In genomic region chrX:70791796-70792195, GRCm38 (mm10) we compare ENCODE assay signal across 22 mouse cellular contexts.
A peak's percentile ranks its signal among the peaks of the same experiment; 100 is the strongest.
DNase-seq lines count a peak whose midpoint lies in the region; ATAC-seq and TF ChIP-seq lines count a peak whose summit lies in the region.
"Had no signal": no experiment of that assay in that cellular context is flagged by ENCODE, and none has a peak within 500 bp of the region (broad histone marks: within the 10 kb centered on the region; RNA-seq: fewer than 3 reads in every experiment).

No protein-coding gene starts in this region.

- no peak for TF ChIP-seq POLR2A in liver, adult 2 months (IDR thresholded peaks at IDR 0.05; ENCODE audit: extremely low read depth, insufficient read depth, low read length)

- H3K4me2 ChIP-seq in liver, embryonic 11.5 days: no peak overlapping the region
- H3K4me2 ChIP-seq: embryonic facial prominence, embryonic 12.5 days; hindbrain, embryonic 14.5 days; limb, embryonic 15.5 days; midbrain, embryonic 13.5 days had no signal

- H3K4me3 ChIP-seq in liver, adult 2 months (ENCODE audit: insufficient read depth, low read depth, low read length): no peak overlapping the region
- H3K4me3 ChIP-seq in liver, embryonic 11.5 days (ENCODE audit: low read depth, low read length): no peak overlapping the region
- H3K4me3 ChIP-seq: embryonic facial prominence, embryonic 12.5 days; layer of hippocampus, adult 2 months; limb, embryonic 15.5 days; midbrain, embryonic 13.5 days; myocyte had no signal

- peak; percentile 44 to 58 for DNase-seq in cerebellum, postnatal 14 days
- DNase-seq in cerebellum, adult 11-12 months: no peak
- peak; percentile 47 for DNase-seq in liver, adult 2 months (ENCODE audit: extremely low read depth, low read depth, low spot score)
- DNase-seq in liver, embryonic 11.5 days (ENCODE audit: low spot score): no peak
- DNase-seq in adipocyte (ENCODE audit: low spot score): peak; percentile 74
- DNase-seq in adrenal gland, postnatal 36 days: peak; percentile 2 to 48
- no peak for DNase-seq in heart, adult 9 months (ENCODE audit: low spot score in 2 of 2)
- DNase-seq: B cell, adult 2 months; heart, adult 11 months; heart, postnatal 36 days; kidney, adult 8-10 months; kidney, postnatal 14 days; layer of hippocampus, postnatal 36 days; liver, postnatal 0 days; lung, postnatal 14 days; retina, postnatal 1 day had no signal

- ATAC-seq in liver, embryonic 11.5 days (replicated peaks; ENCODE audit: low FRiP score): no peak
- ATAC-seq: liver, postnatal 0 days; midbrain, embryonic 13.5 days had no signal

- H3K79me2 ChIP-seq in liver, adult 2 months (ENCODE audit: control insufficient read depth, insufficient read depth, low read length): no peaks in the 10 kb centered on the region

- H3K4me1 ChIP-seq in liver, adult 2 months (ENCODE audit: control insufficient read depth, insufficient read depth, low read length): peaks cover 3% of the 10 kb centered on the region; the same call in 1 of the 2 replicates
- H3K4me1 ChIP-seq in liver, embryonic 11.5 days (replicated peaks; ENCODE audit: control insufficient read depth, insufficient read depth, low read length): no peaks in the 10 kb centered on the region
- H3K4me1 ChIP-seq: embryonic facial prominence, embryonic 12.5 days; limb, embryonic 15.5 days; midbrain, embryonic 13.5 days had no signal

- no peak for TF ChIP-seq CTCF in liver, adult 2 months (IDR thresholded peaks at IDR 0.05; ENCODE audit: low read depth, low read length)

- H3K27ac ChIP-seq in liver, adult 2 months (replicated peaks; ENCODE audit: insufficient read depth, low read depth, low read length): no peak overlapping the region
- no peak overlapping the region for H3K27ac ChIP-seq in liver, embryonic 11.5 days (ENCODE audit: low read depth, low read length)
- H3K27ac ChIP-seq: embryonic facial prominence, embryonic 12.5 days; hindbrain, embryonic 14.5 days; layer of hippocampus, adult 2 months; limb, embryonic 15.5 days; midbrain, embryonic 13.5 days had no signal

- no peaks in the 10 kb centered on the region for H3K9me3 ChIP-seq in liver, embryonic 11.5 days (ENCODE audit: control insufficient read depth, low read length)
- H3K9me3 ChIP-seq: embryonic facial prominence, embryonic 12.5 days; limb, embryonic 15.5 days; midbrain, embryonic 13.5 days had no signal

- no peaks in the 10 kb centered on the region for H3K36me3 ChIP-seq in liver, adult 2 months (ENCODE audit: control insufficient read depth, insufficient read depth, low read length)
- no peaks in the 10 kb centered on the region for H3K36me3 ChIP-seq in liver, embryonic 11.5 days (ENCODE audit: control insufficient read depth, insufficient read depth, low read length)
- H3K36me3 ChIP-seq: embryonic facial prominence, embryonic 12.5 days; limb, embryonic 15.5 days; midbrain, embryonic 13.5 days had no signal

- no peak overlapping the region for H3K9ac ChIP-seq in liver, adult 2 months (ENCODE audit: low read depth, low read length)
- H3K9ac ChIP-seq in liver, embryonic 11.5 days (ENCODE audit: low read depth, low read length): no peak overlapping the region
- H3K9ac ChIP-seq: embryonic facial prominence, embryonic 12.5 days; hindbrain, embryonic 14.5 days; limb, embryonic 15.5 days; liver, postnatal 0 days; midbrain, embryonic 13.5 days had no signal

- 21% methylated on average over 3 of the region's 3 CpGs for WGBS in liver, adult 2 months
- WGBS in liver, embryonic 11.5 days: 66% methylated on average over 3 of the region's 3 CpGs

- H3K27me3 ChIP-seq in liver, adult 2 months (ENCODE audit: control insufficient read depth, insufficient read depth, low read length): no peaks in the 10 kb centered on the region
- no peaks in the 10 kb centered on the region for H3K27me3 ChIP-seq in liver, embryonic 11.5 days (replicated peaks; ENCODE audit: control insufficient read depth, insufficient read depth, low read length)
- H3K27me3 ChIP-seq: embryonic facial prominence, embryonic 12.5 days; limb, embryonic 15.5 days; midbrain, embryonic 13.5 days had no signal

Comparison
In these comparisons a context has a peak if more than half of its experiments do, and no peak if none do; other contexts are left out.
1. DNase-seq: peak in cerebellum, postnatal 14 days (2 of 2), liver, adult 2 months (single experiment), adipocyte (single experiment) and adrenal gland, postnatal 36 days (2 of 2); none in cerebellum, adult 11-12 months (single experiment), liver, embryonic 11.5 days (single experiment) and heart, adult 9 months (0 of 2).